Mouse (Mus musculus) myocyte (in vitro differentiated cells): ENCODE data around the gene Olfml2b. TPM values are rescaled to one million over a fixed set of nuclear protein-coding genes. Genes with fewer than 3 reads are reported as not detected.

ENCODE experiments used
- H3K27me3 ChIP-seq: one replicate; pipeline ENCODE4 v1.6.1; 2011; ENCODE audit not compliant: control insufficient read depth, insufficient read depth, insufficient read length
- H3K36me3 ChIP-seq: one replicate; pipeline ENCODE4 v1.6.1; 2011; ENCODE audit not compliant: control insufficient read depth, insufficient read depth
- H3K4me2 ChIP-seq: one replicate; pipeline ENCODE4 v1.6.1; 2011; ENCODE audit warnings: low read depth, control low read depth
- H3K4me3 ChIP-seq: one replicate; pipeline ENCODE4 v1.5.1; 2011; ENCODE audit warnings: mild to moderate bottlenecking, control low read depth, moderate library complexity
- H3K79me2 ChIP-seq: one replicate; pipeline ENCODE4 v1.6.1; 2011; ENCODE audit not compliant: control insufficient read depth, insufficient read depth
- H3ac ChIP-seq: one replicate; pipeline ENCODE4 v1.6.1; 2011; ENCODE audit not compliant: control insufficient read depth, insufficient read length
- CEBPB ChIP-seq: IDR thresholded peaks from 2 replicates; pipeline ENCODE4 v1.6.1; 2011; ENCODE audit warnings: mild to moderate bottlenecking, moderate library complexity; ENCODE audit not compliant: poor library complexity, insufficient read depth, severe bottlenecking
- E2F4 ChIP-seq: IDR thresholded peaks from one replicate; pipeline ENCODE4 v1.6.1; 2011; ENCODE audit warnings: mild to moderate bottlenecking, control low read depth, moderate library complexity; ENCODE audit not compliant: insufficient read depth
- MAX ChIP-seq: IDR thresholded peaks from one replicate; pipeline ENCODE4 v1.6.1; 2011; ENCODE audit warnings: low read depth, mild to moderate bottlenecking, control low read depth
- MYOD1 ChIP-seq, 3 experiments: IDR thresholded peaks; one replicate each; pipeline ENCODE4 v1.6.1; 2011; ENCODE audit warnings: control low read depth in 2 of 3, low read depth in 2 of 3, mild to moderate bottlenecking in 2 of 3, moderate library complexity in 1 of 3; ENCODE audit not compliant: insufficient read length in 2 of 3, control insufficient read depth in 1 of 3
- MYOG ChIP-seq, 3 experiments: IDR thresholded peaks; one replicate each; pipeline ENCODE4 v1.6.1; 2011; ENCODE audit warnings: control low read depth in 2 of 3, low read depth in 2 of 3, mild to moderate bottlenecking in 2 of 3; ENCODE audit not compliant: insufficient read length in 2 of 3, control insufficient read depth in 1 of 3, insufficient read depth in 1 of 3
- POLR2A ChIP-seq: IDR thresholded peaks from one replicate; pipeline ENCODE4 v1.6.1; 2011; ENCODE audit warnings: low read depth, mild to moderate bottlenecking, control low read depth, moderate library complexity; ENCODE audit not compliant: insufficient read length
- POLR2AphosphoS2 ChIP-seq: IDR thresholded peaks from one replicate; pipeline ENCODE4 v1.6.1; 2011; ENCODE audit warnings: low read depth, control low read depth; ENCODE audit not compliant: insufficient read length
- REST ChIP-seq: IDR thresholded peaks from one replicate; pipeline ENCODE4 v1.6.1; 2011; ENCODE audit warnings: mild to moderate bottlenecking, control low read depth, moderate library complexity; ENCODE audit not compliant: insufficient read depth, insufficient read length
- SRF ChIP-seq: IDR thresholded peaks from one replicate; pipeline ENCODE4 v1.6.1; 2011; ENCODE audit warnings: low read depth; ENCODE audit not compliant: control insufficient read depth, insufficient read length
- TCF12 ChIP-seq: IDR thresholded peaks from one replicate; pipeline ENCODE4 v1.6.1; 2011; ENCODE audit warnings: mild to moderate bottlenecking, control low read depth; ENCODE audit not compliant: poor library complexity, insufficient read depth, severe bottlenecking
- TCF3 ChIP-seq: IDR thresholded peaks from one replicate; pipeline ENCODE4 v1.6.1; 2011; ENCODE audit warnings: low read depth, control low read depth; ENCODE audit not compliant: insufficient read length
- USF1 ChIP-seq: IDR thresholded peaks from one replicate; pipeline ENCODE4 v1.6.1; 2011; ENCODE audit warnings: low read depth, mild to moderate bottlenecking, control low read depth, moderate library complexity
- polyA plus RNA-seq: library from polyadenylated mRNA; unstranded; fragments of >200 nt; fragmentation: generic; extraction: Trizol; gene quantifications from one replicate; pipeline ENCODE4 v1.2.1, GENCODE M21; 2012; ENCODE audit warnings: missing spikeins

Olfml2b gene
- polyA plus RNA-seq, 1 experiment, result 69.0 TPM

GRCm38 (mm10) chr1:170612968-170613872 is 31.1 kb upstream of the Olfml2b start:
- H3K36me3 ChIP-seq, result no peaks in the 10 kb centered on the region
- no peak overlapping the region for H3ac ChIP-seq
- no peak overlapping the region for H3K4me3 ChIP-seq
- TF ChIP-seq SRF (no peak), MYOD1 (IDR thresholded peaks at IDR 0.05; ENCODE audit: control insufficient read depth in 1 of 3, insufficient read length in 2 of 3, low read depth in 2 of 3) (no peak), E2F4 (no peak), POLR2A (no peak), TCF3 (no peak), CEBPB (no peak), MYOG (IDR thresholded peaks at IDR 0.05; ENCODE audit: control insufficient read depth in 1 of 3, insufficient read depth in 1 of 3, insufficient read length in 2 of 3, low read depth in 2 of 3) (no peak), TCF12 (no peak), USF1 (no peak), POLR2AphosphoS2 (no peak), REST (no peak), MAX (no peak)
- no peaks in the 10 kb centered on the region for H3K79me2 ChIP-seq
- peaks cover 5% of the 10 kb centered on the region for H3K27me3 ChIP-seq
- peak overlapping the region; percentile 30 for H3K4me2 ChIP-seq

DNA sequence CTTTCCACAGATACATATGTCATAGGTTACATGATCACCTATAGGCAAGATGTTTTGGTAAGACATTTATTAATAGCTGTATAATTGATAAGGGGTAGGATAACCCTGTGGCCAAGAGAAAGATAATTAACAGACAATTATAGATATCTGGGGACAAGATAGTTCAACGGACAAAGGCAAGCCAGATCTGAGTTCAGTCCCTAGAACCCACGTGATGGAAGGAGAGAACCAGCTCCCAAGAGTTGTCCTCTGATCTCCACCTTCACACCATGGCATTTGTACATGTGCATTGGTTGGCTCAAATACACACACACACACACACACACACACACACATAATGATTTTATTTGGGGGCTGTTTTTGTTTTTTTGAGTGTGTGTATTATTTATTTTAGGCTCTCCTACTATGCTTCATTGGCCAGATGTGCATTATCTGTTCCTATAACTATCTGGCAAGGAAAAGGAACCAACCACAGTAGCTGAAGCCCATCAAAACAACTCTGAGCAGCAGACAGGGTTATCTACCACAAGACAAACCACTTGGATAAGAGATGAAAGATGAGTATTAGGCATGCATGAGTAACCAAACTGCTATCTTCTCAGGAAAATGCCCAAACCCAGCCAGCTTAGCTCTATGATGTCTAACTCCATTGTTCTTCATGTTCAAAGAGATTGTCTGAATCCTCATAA is 24.5 kb upstream of the Olfml2b start:
- H3ac ChIP-seq, result no peak overlapping the region
- H3K4me2 ChIP-seq, result no peak overlapping the region
- no peaks in the 10 kb centered on the region for H3K79me2 ChIP-seq
- H3K4me3 ChIP-seq, result no peak overlapping the region
- H3K27me3 ChIP-seq, result peaks cover 5% of the 10 kb centered on the region
- H3K36me3 ChIP-seq, result no peaks in the 10 kb centered on the region
- no peak for TF ChIP-seq CEBPB
- no peak for TF ChIP-seq MAX
- no peak for TF ChIP-seq USF1
- TF ChIP-seq POLR2AphosphoS2, result no peak
- TF ChIP-seq TCF12, result no peak
- no peak for TF ChIP-seq MYOD1 (IDR thresholded peaks at IDR 0.05; ENCODE audit: control insufficient read depth in 1 of 3, insufficient read length in 2 of 3, low read depth in 2 of 3)
- no peak for TF ChIP-seq SRF
- no peak for TF ChIP-seq TCF3

DNA sequence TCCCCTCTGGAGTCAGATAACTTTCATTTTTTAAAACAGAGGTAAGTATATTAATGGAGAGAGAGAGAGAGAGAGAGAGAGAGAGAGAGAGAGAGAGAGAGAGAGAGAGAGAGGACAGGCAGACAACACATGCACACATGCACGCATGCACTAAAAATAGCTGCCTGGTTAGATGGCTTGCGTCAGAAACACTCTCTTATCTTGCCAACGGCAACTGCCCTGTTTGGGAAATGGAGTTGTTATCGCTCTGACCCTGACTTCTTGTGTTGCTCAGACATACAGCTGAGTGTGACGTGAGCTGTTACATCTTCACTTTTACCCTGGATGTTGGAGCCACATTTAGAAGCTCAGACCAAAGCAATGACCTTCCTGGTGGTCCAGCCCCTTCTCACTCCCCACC is 21.4 kb upstream of the Olfml2b start:
- Histone ChIP-seq H3K4me2 (no peak overlapping the region), H3K79me2 (no peaks in the 10 kb centered on the region), H3K4me3 (no peak overlapping the region), H3K27me3 (no peaks in the 10 kb centered on the region), H3ac (no peak overlapping the region), H3K36me3 (no peaks in the 10 kb centered on the region)
- TF ChIP-seq E2F4 (no peak), SRF (no peak), REST (no peak), MYOG (IDR thresholded peaks at IDR 0.05; ENCODE audit: control insufficient read depth in 1 of 3, insufficient read depth in 1 of 3, insufficient read length in 2 of 3, low read depth in 2 of 3) (no peak), TCF12 (no peak), MAX (no peak), TCF3 (no peak), CEBPB (no peak), USF1 (no peak), POLR2A (no peak), MYOD1 (IDR thresholded peaks at IDR 0.05; ENCODE audit: control insufficient read depth in 1 of 3, insufficient read length in 2 of 3, low read depth in 2 of 3) (no peak), POLR2AphosphoS2 (no peak)

GRCm38 (mm10) chr1:170623432-170623831 is 20.9 kb upstream of the Olfml2b start:
- no peak for TF ChIP-seq POLR2AphosphoS2
- no peak for TF ChIP-seq E2F4
- TF ChIP-seq USF1, result no peak
- no peak for TF ChIP-seq MAX
- TF ChIP-seq SRF, result no peak
- no peak for TF ChIP-seq POLR2A
- TF ChIP-seq MYOD1 (IDR thresholded peaks at IDR 0.05; ENCODE audit: control insufficient read depth in 1 of 3, insufficient read length in 2 of 3, low read depth in 2 of 3), result no peak
- no peak for TF ChIP-seq CEBPB
- no peak for TF ChIP-seq MYOG (IDR thresholded peaks at IDR 0.05; ENCODE audit: control insufficient read depth in 1 of 3, insufficient read depth in 1 of 3, insufficient read length in 2 of 3, low read depth in 2 of 3)
- no peak for TF ChIP-seq REST
- TF ChIP-seq TCF3, result no peak
- TF ChIP-seq TCF12, result no peak
- Histone ChIP-seq H3K4me2 (no peak overlapping the region), H3K27me3 (no peaks in the 10 kb centered on the region), H3K79me2 (no peaks in the 10 kb centered on the region), H3K4me3 (no peak overlapping the region), H3K36me3 (no peaks in the 10 kb centered on the region), H3ac (no peak overlapping the region)
